Mouse (Mus musculus): ENCODE data around the gene Sfxn5. TPM values are rescaled to one million over a fixed set of nuclear protein-coding genes. Genes with fewer than 3 reads are reported as not detected.

The Sfxn5 gene
- total and polyA plus RNA-seq, 2 experiments from 2014 or later, result 2.7 to 4.8 TPM

DNA sequence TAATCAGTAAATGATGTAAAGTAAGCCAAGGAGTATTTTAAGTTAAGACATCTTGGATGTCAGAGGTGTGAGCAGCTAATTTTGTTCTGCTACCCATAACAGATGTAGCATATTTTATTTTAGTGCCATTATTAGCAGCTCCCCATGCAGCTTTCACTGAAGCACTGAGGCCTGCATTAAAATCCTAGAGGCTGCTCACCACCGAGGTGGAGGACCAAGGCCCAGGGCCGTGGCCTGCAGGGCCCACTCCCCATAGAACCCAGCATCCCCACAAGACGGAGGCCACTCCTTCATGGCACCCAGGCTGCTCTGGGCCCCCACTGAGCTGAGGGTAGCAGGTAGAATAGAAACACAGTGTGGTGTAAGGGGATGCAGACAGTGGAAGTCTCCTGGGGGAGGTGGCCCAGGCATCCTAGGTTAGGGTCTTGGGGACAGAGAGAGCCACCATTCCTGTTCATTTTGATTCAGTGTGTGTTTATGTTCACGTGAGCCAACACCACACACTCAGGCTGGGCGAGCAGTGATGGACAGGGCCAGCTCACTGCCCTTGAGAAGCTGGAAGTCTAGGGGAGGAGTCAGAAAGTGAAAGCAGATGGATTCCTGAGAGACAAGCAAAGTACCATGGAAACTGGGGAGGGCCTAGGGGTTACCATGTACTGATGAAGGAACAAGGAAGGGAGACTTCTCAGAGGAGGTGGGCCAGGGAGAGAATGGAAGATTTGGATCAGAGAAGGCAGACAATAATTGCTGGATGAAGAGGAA is 114.4 kb downstream of the Sfxn5 start:
- 58% methylated on average over 5 of the region's 5 CpGs for WGBS
- no peak overlapping the region for H3K4me2 ChIP-seq (ENCODE audit: low read depth, low read length)

DNA sequence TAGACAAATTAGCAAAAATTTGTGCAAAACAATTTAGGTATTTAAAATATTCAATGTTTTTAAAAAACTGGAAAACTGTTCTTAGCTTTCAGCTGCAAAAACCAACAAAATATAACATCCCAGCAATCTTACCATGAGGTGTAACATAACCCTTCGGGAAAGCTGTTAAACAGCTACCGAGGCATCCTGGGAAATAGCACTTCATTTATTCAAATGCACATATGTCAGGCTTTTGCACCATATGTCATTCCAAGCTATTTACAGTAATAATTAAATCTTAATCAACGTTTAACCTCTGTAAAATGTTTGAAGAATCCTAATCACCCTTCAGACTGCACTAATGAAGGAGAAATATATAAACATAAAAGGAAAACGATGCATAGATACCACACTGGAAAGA is 115.0 kb downstream of the Sfxn5 start:
- Histone ChIP-seq H3K27me3 (ENCODE audit: control insufficient read depth, insufficient read depth, low read length) (no peaks in the 10 kb centered on the region), H3K4me2 (ENCODE audit: low read depth, low read length) (no peak overlapping the region), H3K9me3 (replicated peaks; ENCODE audit: control insufficient read depth, low read length) (no peaks in the 10 kb centered on the region), H3K36me3 (replicated peaks; ENCODE audit: control insufficient read depth, insufficient read depth, low read length) (no peaks in the 10 kb centered on the region), H3K4me3 (ENCODE audit: low read depth, low read length) (no peak overlapping the region), H3K9ac (replicated peaks; ENCODE audit: low read depth, low read length) (no peak overlapping the region), H3K27ac (ENCODE audit: low read depth) (no peak overlapping the region), H3K4me1 (ENCODE audit: control insufficient read depth, insufficient read depth) (no peaks in the 10 kb centered on the region)
- 81% methylated on average over 4 of the region's 4 CpGs for WGBS
- DNase-seq (ENCODE audit: low spot score) (no peak), ATAC-seq (ENCODE audit: insufficient read depth, low read depth) (no peak)
- no peak for TF ChIP-seq CTCF (IDR thresholded peaks at IDR 0.05; ENCODE audit: low read depth)
- TF ChIP-seq EP300 (IDR thresholded peaks at IDR 0.05; ENCODE audit: low read depth), result no peak

More for the DNA sequence above, 114.4 kb downstream of the Sfxn5 start:
- ATAC-seq (ENCODE audit: insufficient read depth, low read depth) (no peak), DNase-seq (ENCODE audit: low spot score) (no peak)
- Histone ChIP-seq H3K36me3 (replicated peaks; ENCODE audit: control insufficient read depth, insufficient read depth, low read length) (no peaks in the 10 kb centered on the region), H3K4me1 (ENCODE audit: control insufficient read depth, insufficient read depth) (no peaks in the 10 kb centered on the region), H3K4me3 (ENCODE audit: low read depth, low read length) (no peak overlapping the region), H3K27me3 (ENCODE audit: control insufficient read depth, insufficient read depth, low read length) (no peaks in the 10 kb centered on the region), H3K9me3 (replicated peaks; ENCODE audit: control insufficient read depth, low read length) (no peaks in the 10 kb centered on the region), H3K27ac (ENCODE audit: low read depth) (no peak overlapping the region), H3K9ac (replicated peaks; ENCODE audit: low read depth, low read length) (no peak overlapping the region)
- TF ChIP-seq CTCF (IDR thresholded peaks at IDR 0.05; ENCODE audit: low read depth) (no peak), EP300 (IDR thresholded peaks at IDR 0.05; ENCODE audit: low read depth) (no peak)

GRCm38 (mm10) chr6:85210686-85211085 is 122.5 kb downstream of the Sfxn5 start:
- H3K4me2 ChIP-seq (ENCODE audit: low read depth, low read length), result no peak overlapping the region
- no peaks in the 10 kb centered on the region for H3K9me3 ChIP-seq (replicated peaks; ENCODE audit: control insufficient read depth, low read length)
- H3K4me3 ChIP-seq (ENCODE audit: low read depth, low read length), result no peak overlapping the region
- H3K27me3 ChIP-seq (ENCODE audit: control insufficient read depth, insufficient read depth, low read length), result peaks cover 20% of the 10 kb centered on the region
- no peak for DNase-seq (ENCODE audit: low spot score)
- no peaks in the 10 kb centered on the region for H3K4me1 ChIP-seq (ENCODE audit: control insufficient read depth, insufficient read depth)
- no peak overlapping the region for H3K27ac ChIP-seq (ENCODE audit: low read depth)
- 55% methylated on average over 1 of the region's 1 CpGs for whole genome bisulfite sequencing
- no peak overlapping the region for H3K9ac ChIP-seq (replicated peaks; ENCODE audit: low read depth, low read length)
- TF ChIP-seq CTCF (IDR thresholded peaks at IDR 0.05; ENCODE audit: low read depth) (no peak), EP300 (IDR thresholded peaks at IDR 0.05; ENCODE audit: low read depth) (no peak)
- no peaks in the 10 kb centered on the region for H3K36me3 ChIP-seq (replicated peaks; ENCODE audit: control insufficient read depth, insufficient read depth, low read length)
- ATAC-seq (ENCODE audit: insufficient read depth, low read depth), result no peak

GRCm38 (mm10) chr6:85209226-85209967 is 123.8 kb downstream of the Sfxn5 start:
- no peaks in the 10 kb centered on the region for H3K9me3 ChIP-seq (replicated peaks; ENCODE audit: control insufficient read depth, low read length)
- no peak overlapping the region for H3K4me2 ChIP-seq (ENCODE audit: low read depth, low read length)
- no peak overlapping the region for H3K4me3 ChIP-seq (ENCODE audit: low read depth, low read length)
- no peaks in the 10 kb centered on the region for H3K4me1 ChIP-seq (ENCODE audit: control insufficient read depth, insufficient read depth)
- H3K27ac ChIP-seq (ENCODE audit: low read depth), result no peak overlapping the region
- no peak for ATAC-seq (ENCODE audit: insufficient read depth, low read depth)
- no peaks in the 10 kb centered on the region for H3K36me3 ChIP-seq (replicated peaks; ENCODE audit: control insufficient read depth, insufficient read depth, low read length)
- TF ChIP-seq CTCF (IDR thresholded peaks at IDR 0.05; ENCODE audit: low read depth), result no peak
- no peak for TF ChIP-seq EP300 (IDR thresholded peaks at IDR 0.05; ENCODE audit: low read depth)
- no peak overlapping the region for H3K9ac ChIP-seq (replicated peaks; ENCODE audit: low read depth, low read length)
- peaks cover 25% of the 10 kb centered on the region for H3K27me3 ChIP-seq (ENCODE audit: control insufficient read depth, insufficient read depth, low read length)
- no peak for DNase-seq (ENCODE audit: low spot score)
- WGBS, result 63% methylated on average over 9 of the region's 9 CpGs

GRCm38 (mm10) chr6:85207345-85207744 is 125.9 kb downstream of the Sfxn5 start:
- ATAC-seq (ENCODE audit: insufficient read depth, low read depth), result no peak
- TF ChIP-seq EP300 (IDR thresholded peaks at IDR 0.05; ENCODE audit: low read depth), result no peak
- TF ChIP-seq CTCF (IDR thresholded peaks at IDR 0.05; ENCODE audit: low read depth), result no peak
- WGBS, result 59% methylated on average over 5 of the region's 5 CpGs

More at GRCm38 (mm10) chr6:85207345-85207744, 125.9 kb downstream of the Sfxn5 start:
- H3K4me2 ChIP-seq (ENCODE audit: low read depth, low read length), result no peak overlapping the region
- no peak overlapping the region for H3K9ac ChIP-seq (replicated peaks; ENCODE audit: low read depth, low read length)
- no peak overlapping the region for H3K27ac ChIP-seq (ENCODE audit: low read depth)
- no peaks in the 10 kb centered on the region for H3K36me3 ChIP-seq (replicated peaks; ENCODE audit: control insufficient read depth, insufficient read depth, low read length)
- no peaks in the 10 kb centered on the region for H3K9me3 ChIP-seq (replicated peaks; ENCODE audit: control insufficient read depth, low read length)
- no peaks in the 10 kb centered on the region for H3K4me1 ChIP-seq (ENCODE audit: control insufficient read depth, insufficient read depth)
- H3K4me3 ChIP-seq (ENCODE audit: low read depth, low read length), result no peak overlapping the region
- DNase-seq (ENCODE audit: low spot score), result no peak
- peaks cover 27% of the 10 kb centered on the region for H3K27me3 ChIP-seq (ENCODE audit: control insufficient read depth, insufficient read depth, low read length)

All from heart, postnatal 0 days (tissue).